Mouse (Mus musculus) G1E (cell line): ENCODE results near the gene Gm10392.

Experiments
- CTCF ChIP-seq: IDR thresholded peaks from 2 replicates; pipeline ENCODE4 v1.5.1; 2012; ENCODE audit warnings: low read depth, low read length, inconsistent platforms, mixed read lengths
- GATA1 ChIP-seq: IDR thresholded peaks from 2 replicates; pipeline ENCODE4 v1.6.1; 2012; ENCODE audit warnings: borderline replicate concordance, low read length, inconsistent platforms, mixed read lengths
- TAL1 ChIP-seq: conservative IDR thresholded peaks from 2 replicates; pipeline ENCODE4 v1.6.1; 2012; ENCODE audit warnings: low read depth, low read length, inconsistent platforms, mixed read lengths

- no peak for TF ChIP-seq GATA1
- no peak for TF ChIP-seq CTCF
- TF ChIP-seq TAL1: no peak
These were observed 5.8 kb downstream of the Gm10392 start for GRCm38 (mm10) chr11:77512891-77513810.
